Mouse (Mus musculus) hindbrain, postnatal 0 days (tissue): ENCODE results near the gene Cbx5. TPM values are rescaled to one million over a fixed set of nuclear protein-coding genes. Genes with fewer than 3 reads are reported as not detected.

Experiments used
- ATAC-seq: fragments of 200-750 bp; cut with Nextera tagmentation; 2 replicates; pipeline ENCODE4 v1.8.0; 2017; ENCODE audit warnings: mild to moderate bottlenecking, moderate TSS enrichment, moderate library complexity
- DNase-seq: peaks from one replicate; pipeline ENCODE4 v3.0.0-alpha.2; 2015; ENCODE audit warnings: low spot score
- H3K27ac ChIP-seq: fragments of 300-500 bp; sonication (generic); 2 replicates; pipeline ENCODE4 v1.5.1; 2014; ENCODE audit warnings: mild to moderate bottlenecking
- H3K27me3 ChIP-seq: fragments of 300-500 bp; sonication (generic); 2 replicates; pipeline ENCODE4 v1.6.1; 2014; ENCODE audit warnings: low read length, mixed read lengths; ENCODE audit not compliant: insufficient read depth
- H3K36me3 ChIP-seq: fragments of 300-500 bp; sonication (generic); 2 replicates; pipeline ENCODE4 v1.6.1; 2014; ENCODE audit warnings: low read length, mixed read lengths; ENCODE audit not compliant: insufficient read depth
- H3K4me1 ChIP-seq: fragments of 300-500 bp; sonication (generic); 2 replicates; pipeline ENCODE4 v1.6.1; 2014; ENCODE audit warnings: antibody characterized with exemption, low read length, mixed read lengths; ENCODE audit not compliant: insufficient read depth
- H3K4me2 ChIP-seq: fragments of 300-500 bp; sonication (generic); 2 replicates; pipeline ENCODE4 v1.6.1; 2014; ENCODE audit warnings: low read depth, mild to moderate bottlenecking, low read length, moderate library complexity, mixed read lengths
- H3K4me3 ChIP-seq: fragments of 300-500 bp; sonication (generic); 2 replicates; pipeline ENCODE4 v1.5.1; 2014; ENCODE audit warnings: low read length
- H3K9ac ChIP-seq: fragments of 300-500 bp; sonication (generic); replicated peaks from 2 replicates; pipeline ENCODE4 v1.6.1; 2014; ENCODE audit warnings: mild to moderate bottlenecking, low read length, moderate library complexity, mixed read lengths
- H3K9me3 ChIP-seq: fragments of 300-500 bp; sonication (generic); 2 replicates; pipeline ENCODE4 v1.6.1; 2016; ENCODE audit warnings: low read length, mixed read lengths
- CTCF ChIP-seq: IDR thresholded peaks from 2 replicates; pipeline ENCODE4 v1.5.1; 2016; ENCODE audit warnings: antibody characterized with exemption, control low read depth, low read depth
- WGBS: fragments of 180-500 bp; shearing (Covaris S2); extraction: QIAGEN DNeasy Blood & Tissue Kit; methylation state at CpG from one replicate; pipeline ENCODE4 v1.1.7; 2014; 5-methylcytosine and 5-hydroxymethylcytosine counted together
- polyA plus RNA-seq: library from polyadenylated mRNA; unstranded; fragments of >200 nt; fragmentation: Nextera tagmentation; extraction: Ambion mirVana; gene quantifications from 2 replicates; pipeline ENCODE4 v1.2.1, GENCODE M21; 2015
- total RNA-seq: library from RNA; depleted of rRNA; stranded (reverse); fragments of >200 nt; gene quantifications from 2 replicates; pipeline ENCODE4 v1.2.3, GENCODE M21; 2014

Cbx5 gene
- total and polyA plus RNA-seq, 2 experiments from 2014 or later: 98.1 to 134 TPM

- TF ChIP-seq CTCF: no peak
- no peak for DNase-seq
- Histone ChIP-seq H3K4me2 (peak overlapping the region; percentile 57), H3K9me3 (no peaks in the 10 kb centered on the region), H3K4me1 (peaks cover 11% of the 10 kb centered on the region), H3K27me3 (no peaks in the 10 kb centered on the region), H3K4me3 (no peak overlapping the region), H3K9ac (peak overlapping the region; percentile 54; the same call in 1 of the 2 replicates), H3K27ac (peak overlapping the region; percentile 87), H3K36me3 (peaks cover 6% of the 10 kb centered on the region; the same call in 1 of the 2 replicates)
- ATAC-seq: no peak
- 30% methylated on average over 2 of the region's 2 CpGs for WGBS
Measured at GRCm38 (mm10) chr15:103216052-103216451, 23.6 kb downstream of the Cbx5 start.

- no peak for TF ChIP-seq CTCF
- ATAC-seq: peak; percentile 97
Measured at GRCm38 (mm10) chr15:103214971-103215907, 24.4 kb downstream of the Cbx5 start.

GRCm38 (mm10) chr15:103214149-103214548, 25.5 kb downstream of the Cbx5 start:
- Histone ChIP-seq H3K27ac (peak overlapping the region; percentile 65), H3K4me2 (peak overlapping the region; percentile 57), H3K9me3 (no peaks in the 10 kb centered on the region), H3K36me3 (peaks cover 17% of the 10 kb centered on the region), H3K9ac (0 out of 2 replicates have a peak overlapping the region, but pooled peaks have one; percentile 21), H3K27me3 (no peaks in the 10 kb centered on the region), H3K4me3 (peak overlapping the region; percentile 24), H3K4me1 (peaks cover 11% of the 10 kb centered on the region)
- DNase-seq (peak; percentile 56), ATAC-seq (no peak)
- WGBS: 5% methylated on average over 2 of the region's 2 CpGs
- TF ChIP-seq CTCF: no peak

More at GRCm38 (mm10) chr15:103214971-103215907, 24.4 kb downstream of the Cbx5 start:
- no peaks in the 10 kb centered on the region for H3K9me3 ChIP-seq
- H3K4me3 ChIP-seq: peak overlapping the region; percentile 44
- peak overlapping the region; percentile 57 for H3K4me2 ChIP-seq
- DNase-seq: peak; percentile 97
- peaks cover 11% of the 10 kb centered on the region for H3K4me1 ChIP-seq
- WGBS: under 1% methylated on average over 15 of the region's 15 CpGs
- peaks cover 13% of the 10 kb centered on the region for H3K36me3 ChIP-seq
- H3K27me3 ChIP-seq: no peaks in the 10 kb centered on the region
- H3K27ac ChIP-seq: peak overlapping the region; percentile 87
- peak overlapping the region; percentile 54 for H3K9ac ChIP-seq

- H3K36me3 ChIP-seq: peaks cover 23% of the 10 kb centered on the region
- no peaks in the 10 kb centered on the region for H3K9me3 ChIP-seq
- H3K4me1 ChIP-seq: no peaks in the 10 kb centered on the region
- no peak overlapping the region for H3K4me3 ChIP-seq
- TF ChIP-seq CTCF: peak; percentile 44
- ATAC-seq (no peak), DNase-seq (peak; percentile 43)
- WGBS: 57% methylated on average over 2 of the region's 2 CpGs
- H3K9ac ChIP-seq: no peak overlapping the region
- H3K4me2 ChIP-seq: no peak overlapping the region
- H3K27ac ChIP-seq: no peak overlapping the region
- no peaks in the 10 kb centered on the region for H3K27me3 ChIP-seq
Measured at GRCm38 (mm10) chr15:103205156-103205555, 34.5 kb downstream of the Cbx5 start.

GRCm38 (mm10) chr15:103202088-103202793, 37.4 kb downstream of the Cbx5 start:
- ATAC-seq (no peak), DNase-seq (peak; percentile 50)
- 52% methylated on average over 6 of the region's 6 CpGs for WGBS
- H3K9me3 ChIP-seq: no peaks in the 10 kb centered on the region
- H3K4me3 ChIP-seq: no peak overlapping the region
- H3K27ac ChIP-seq: no peak overlapping the region; the same call in 1 of the 2 replicates
- H3K36me3 ChIP-seq: peaks cover 42% of the 10 kb centered on the region
- no peaks in the 10 kb centered on the region for H3K27me3 ChIP-seq
- no peaks in the 10 kb centered on the region for H3K4me1 ChIP-seq
- no peak overlapping the region for H3K9ac ChIP-seq
- H3K4me2 ChIP-seq: no peak overlapping the region
- TF ChIP-seq CTCF: no peak

- no peak for DNase-seq
- Histone ChIP-seq H3K9ac (no peak overlapping the region), H3K36me3 (peaks cover 42% of the 10 kb centered on the region; the same call in 1 of the 2 replicates), H3K27me3 (no peaks in the 10 kb centered on the region), H3K4me2 (no peak overlapping the region), H3K4me1 (no peaks in the 10 kb centered on the region), H3K4me3 (no peak overlapping the region), H3K27ac (no peak overlapping the region), H3K9me3 (no peaks in the 10 kb centered on the region)
- ATAC-seq: no peak
- WGBS: 75% methylated on average over 4 of the region's 4 CpGs
- no peak for TF ChIP-seq CTCF
Measured at GRCm38 (mm10) chr15:103197785-103198184, 41.8 kb downstream of the Cbx5 start.
